Comparison of ENCODE assay signal across 8 mouse cellular contexts in the genomic region with DNA sequence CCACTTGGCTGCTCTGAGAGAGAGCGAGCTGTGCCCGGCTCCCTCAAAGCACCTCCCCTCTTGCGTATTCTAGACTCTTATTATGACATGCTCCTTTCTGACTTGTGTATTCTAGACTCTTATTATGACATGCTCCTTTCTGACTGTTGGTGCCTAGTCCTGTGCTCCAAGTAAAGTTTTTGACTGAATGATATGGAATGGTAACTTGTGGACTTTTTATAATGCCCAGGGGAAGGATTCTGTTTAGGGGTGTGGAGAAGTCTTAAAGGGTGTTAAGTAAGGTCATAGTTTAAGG.
A peak's percentile ranks its signal among the peaks of the same experiment; 100 is the strongest.
DNase-seq lines count a peak whose midpoint lies in the region; ATAC-seq lines count a peak whose summit lies in the region.

No protein-coding gene starts in this region.

- no peak for DNase-seq in heart, adult 18-20 months
- peak; percentile 16 for DNase-seq in CD4-positive helper T cell, adult 2 months (ENCODE audit: low read depth, low spot score)
- DNase-seq in ZHBTc4 (ENCODE audit: low read depth, low spot score) = peak; percentile 69
- no peak for DNase-seq in cerebellum, adult 8-10 months
- DNase-seq in left cerebral cortex, postnatal 36 days (ENCODE audit: low spot score in 2 of 2) = no peak

- H3K9ac ChIP-seq in heart, embryonic 11.5 days (ENCODE audit: low read depth, low read length) = 0 out of 2 replicates have a peak overlapping the region, but pooled peaks have one; percentile 3
- no peak overlapping the region for H3K9ac ChIP-seq in intestine, embryonic 16.5 days (ENCODE audit: low read depth, low read length)

- 0 out of 2 replicates have a peak overlapping the region, but pooled peaks have one; percentile 10 for H3K27ac ChIP-seq in heart, embryonic 11.5 days (ENCODE audit: low read depth, low read length)
- no peak overlapping the region for H3K27ac ChIP-seq in intestine, embryonic 16.5 days (ENCODE audit: low read length)

- H3K27me3 ChIP-seq in heart, embryonic 11.5 days (ENCODE audit: control insufficient read depth, insufficient read depth, low read length) = no peaks in the 10 kb centered on the region
- no peaks in the 10 kb centered on the region for H3K27me3 ChIP-seq in intestine, embryonic 16.5 days (replicated peaks; ENCODE audit: control insufficient read depth, insufficient read depth, low read length)

- intact Hi-C loops in left cerebral cortex, postnatal 36 days (cut with DNase I) = no loop called here

- H3K4me3 ChIP-seq in heart, embryonic 11.5 days (ENCODE audit: low read depth, low read length) = peak overlapping the region; percentile 13; the same call in 1 of the 2 replicates
- no peak overlapping the region for H3K4me3 ChIP-seq in intestine, embryonic 16.5 days (ENCODE audit: low read length)

- peak overlapping the region; percentile 47 for H3K4me2 ChIP-seq in heart, embryonic 11.5 days
- no peak overlapping the region for H3K4me2 ChIP-seq in intestine, embryonic 16.5 days (ENCODE audit: low read depth, low read length)

- ATAC-seq in heart, embryonic 11.5 days (replicated peaks; ENCODE audit: insufficient number of reproducible peaks, low FRiP score, low TSS enrichment) = no peak
- ATAC-seq in intestine, embryonic 16.5 days = peak; percentile 18; the same call in 1 of the 2 replicates
- no peak for ATAC-seq in monocyte, adult 5-6 weeks (replicated peaks; ENCODE audit: insufficient number of reproducible peaks, low FRiP score, low TSS enrichment, poor library complexity, severe bottlenecking)

- H3K36me3 ChIP-seq in heart, embryonic 11.5 days (ENCODE audit: control insufficient read depth, insufficient read depth, low read length) = no peaks in the 10 kb centered on the region
- H3K36me3 ChIP-seq in intestine, embryonic 16.5 days (ENCODE audit: control insufficient read depth, insufficient read depth, low read length) = no peaks in the 10 kb centered on the region

- WGBS in heart, embryonic 11.5 days (ENCODE audit: insufficient replicate concordance) = 26% methylated on average over 3 of the region's 3 CpGs
- WGBS in intestine, embryonic 16.5 days = 53% methylated on average over 3 of the region's 3 CpGs

- peaks cover 57% of the 10 kb centered on the region for H3K4me1 ChIP-seq in heart, embryonic 11.5 days (ENCODE audit: control insufficient read depth, insufficient read depth, low read length)
- peaks cover 27% of the 10 kb centered on the region for H3K4me1 ChIP-seq in intestine, embryonic 16.5 days (ENCODE audit: control insufficient read depth, insufficient read depth, low read length)

- no peaks in the 10 kb centered on the region for H3K9me3 ChIP-seq in heart, embryonic 11.5 days (replicated peaks; ENCODE audit: control insufficient read depth, low read length)
- no peaks in the 10 kb centered on the region for H3K9me3 ChIP-seq in intestine, embryonic 16.5 days (ENCODE audit: control insufficient read depth, low read length)

Comparison
In these comparisons a context has a peak if more than half of its experiments do, and no peak if none do; other contexts are left out.
1. DNase-seq: peak in CD4-positive helper T cell, adult 2 months (single experiment) and ZHBTc4 (single experiment); none in heart, adult 18-20 months (0 of 2), cerebellum, adult 8-10 months (single experiment) and left cerebral cortex, postnatal 36 days (0 of 2).